Mouse (Mus musculus): ENCODE results near the gene Sys1. TPM values are rescaled to one million over a fixed set of nuclear protein-coding genes. Genes with fewer than 3 reads are reported as not detected.

The Sys1 gene
- polyA plus RNA-seq, 1 experiment from 2014 or later: 60.6 TPM

DNA sequence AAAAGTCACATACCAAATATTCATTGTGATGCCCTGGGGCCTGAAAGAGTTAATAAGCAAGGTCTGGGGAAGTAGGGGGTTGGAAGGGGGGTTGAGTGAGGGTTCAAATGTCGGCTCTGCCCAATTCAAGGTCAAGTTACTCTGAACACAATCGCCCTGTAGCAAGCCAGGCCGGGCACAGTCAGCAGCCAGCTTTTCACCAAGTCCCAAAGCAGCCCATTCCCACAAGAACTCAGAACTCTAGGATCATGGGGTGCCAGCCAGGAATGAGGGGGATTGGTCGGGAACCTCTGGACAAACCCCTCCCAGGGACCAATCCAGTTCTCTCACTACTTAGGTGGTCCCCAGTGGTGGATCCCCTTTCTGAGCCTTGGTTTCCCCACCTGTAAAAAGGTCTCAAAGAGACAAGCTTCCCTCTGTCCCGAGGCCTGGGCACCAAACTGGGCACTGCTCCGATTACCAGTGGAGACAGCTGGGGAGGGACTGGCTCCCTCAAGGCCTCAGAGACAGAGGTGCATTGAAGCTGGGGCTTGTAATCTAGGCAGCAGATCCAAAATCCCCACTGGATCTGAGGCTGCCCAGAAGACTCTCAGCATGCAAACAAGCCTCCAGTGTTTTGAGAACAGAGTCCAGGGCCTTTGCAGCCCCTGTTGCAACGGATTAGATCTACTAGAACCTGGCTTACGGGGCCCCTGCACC lies 20.4 kb upstream of the Sys1 start:
- no peak overlapping the region for H3K4me3 ChIP-seq (replicated peaks)
- no peak for ATAC-seq (ENCODE audit: insufficient read depth, low FRiP score, low read depth)

DNA sequence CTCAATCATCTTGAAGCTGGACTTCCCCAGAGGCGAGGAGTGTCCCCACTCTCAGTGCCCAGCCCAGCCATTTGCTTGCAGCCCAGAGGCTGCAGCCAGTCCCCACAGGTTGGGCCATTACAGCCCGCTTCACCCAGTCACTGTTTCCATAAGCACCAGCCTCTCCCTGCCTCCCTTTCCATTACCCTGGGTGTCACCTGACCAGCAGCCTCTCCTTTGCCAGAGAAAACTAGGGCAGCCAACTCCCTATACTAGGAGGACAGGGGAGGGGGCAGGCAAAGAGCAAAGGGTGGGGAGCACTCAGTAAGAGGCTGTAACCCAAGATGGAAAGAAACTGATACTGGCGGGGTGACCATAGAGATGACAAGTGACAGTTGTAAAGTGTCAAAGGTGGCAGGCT lies 19.8 kb upstream of the Sys1 start:
- no peak overlapping the region for H3K4me3 ChIP-seq (replicated peaks)

More for the DNA sequence above, 20.4 kb upstream of the Sys1 start:
- Histone ChIP-seq H3K27me3 (replicated peaks) (no peaks in the 10 kb centered on the region), H3K36me3 (no peaks in the 10 kb centered on the region), H3K9me3 (no peaks in the 10 kb centered on the region), H3K27ac (peak overlapping the region; percentile 87), H3K4me1 (peaks cover 67% of the 10 kb centered on the region), H3K4me2 (peak overlapping the region; percentile 73), H3K9ac (no peak overlapping the region)
- 22% methylated on average over 8 of the region's 8 CpGs for WGBS

DNA sequence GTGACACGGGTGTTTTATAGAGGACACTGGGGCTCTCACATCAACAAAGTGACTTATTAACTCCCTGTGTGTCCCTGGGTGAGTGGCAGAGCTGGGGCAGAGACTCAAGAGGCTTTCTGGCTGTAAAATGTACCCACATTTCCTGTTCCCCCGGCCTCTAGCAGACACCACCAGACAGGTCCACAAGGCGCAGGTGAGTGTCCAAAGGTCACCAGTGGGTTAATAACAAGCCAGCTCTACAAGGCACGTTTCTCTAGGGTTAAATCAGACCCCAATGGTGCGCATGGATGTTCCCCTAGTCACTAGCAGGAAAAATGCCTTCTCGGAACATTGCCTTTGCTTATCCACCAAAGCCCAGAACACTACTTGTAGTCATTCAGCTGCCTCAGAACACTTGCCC lies 19.1 kb upstream of the Sys1 start:
- no peaks in the 10 kb centered on the region for H3K36me3 ChIP-seq
- H3K4me1 ChIP-seq: peaks cover 60% of the 10 kb centered on the region
- H3K4me2 ChIP-seq: peak overlapping the region; percentile 73
- WGBS: 43% methylated on average over 6 of the region's 6 CpGs
- no peak overlapping the region for H3K9ac ChIP-seq
- no peak overlapping the region for H3K4me3 ChIP-seq (replicated peaks)
- no peak for ATAC-seq (ENCODE audit: insufficient read depth, low FRiP score, low read depth)
- H3K9me3 ChIP-seq: no peaks in the 10 kb centered on the region
- peak overlapping the region; percentile 87 for H3K27ac ChIP-seq
- H3K27me3 ChIP-seq (replicated peaks): no peaks in the 10 kb centered on the region

More for the DNA sequence above, 19.8 kb upstream of the Sys1 start:
- 44% methylated on average over 3 of the region's 3 CpGs for WGBS
- Histone ChIP-seq H3K4me2 (peak overlapping the region; percentile 73), H3K27ac (peak overlapping the region; percentile 87), H3K4me1 (peaks cover 64% of the 10 kb centered on the region), H3K9ac (no peak overlapping the region), H3K9me3 (no peaks in the 10 kb centered on the region), H3K36me3 (no peaks in the 10 kb centered on the region), H3K27me3 (replicated peaks) (no peaks in the 10 kb centered on the region)
- peak; percentile 57 for ATAC-seq (ENCODE audit: insufficient read depth, low FRiP score, low read depth)

DNA sequence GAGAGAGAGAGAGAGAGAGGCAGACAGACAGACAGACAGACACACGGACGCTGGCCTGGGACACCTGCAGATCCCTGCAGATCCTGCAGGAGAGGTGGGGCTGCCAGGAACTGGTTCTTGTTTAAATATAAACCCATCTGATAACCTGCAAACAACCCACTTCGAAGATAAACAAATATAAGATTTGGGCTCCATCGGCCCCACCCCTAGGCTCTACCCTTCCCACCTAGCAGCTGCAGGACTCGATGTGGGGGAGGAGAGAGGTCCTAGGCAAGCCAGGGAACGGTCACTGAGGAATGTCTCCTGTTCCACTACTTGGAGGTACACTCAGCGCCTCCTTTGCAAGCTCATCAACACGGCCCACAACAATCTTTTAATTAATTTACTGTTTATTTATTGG lies 18.5 kb upstream of the Sys1 start:
- Histone ChIP-seq H3K9ac (no peak overlapping the region), H3K4me3 (replicated peaks) (no peak overlapping the region)

DNA sequence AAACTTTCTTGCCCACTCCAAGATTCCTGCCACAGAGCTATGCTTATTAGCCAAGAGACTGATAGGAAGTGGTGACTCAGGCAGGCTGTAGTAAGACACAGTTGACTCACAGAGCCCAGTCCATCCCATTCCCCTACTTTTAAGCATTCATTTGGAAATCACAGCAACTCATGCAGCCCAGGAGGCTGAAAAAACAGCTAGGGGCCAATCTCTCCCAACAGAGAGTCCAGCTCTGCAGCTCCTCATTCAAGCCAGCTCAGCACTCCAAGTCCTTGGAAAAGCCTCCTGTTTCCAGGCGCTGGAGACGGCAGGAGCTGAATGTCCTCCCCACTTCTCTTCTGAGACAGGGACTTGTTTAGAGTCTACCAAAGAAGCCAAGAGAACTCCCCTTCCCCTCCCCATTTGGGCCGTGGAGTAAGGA lies 17.8 kb upstream of the Sys1 start:
- Histone ChIP-seq H3K9me3 (no peaks in the 10 kb centered on the region), H3K4me3 (replicated peaks) (no peak overlapping the region), H3K4me2 (peak overlapping the region; percentile 73), H3K27ac (peak overlapping the region; percentile 87), H3K36me3 (no peaks in the 10 kb centered on the region), H3K27me3 (replicated peaks) (no peaks in the 10 kb centered on the region), H3K4me1 (peaks cover 58% of the 10 kb centered on the region), H3K9ac (no peak overlapping the region)
- no peak for ATAC-seq (ENCODE audit: insufficient read depth, low FRiP score, low read depth)
- WGBS: 39% methylated on average over 3 of the region's 3 CpGs

More for the DNA sequence above, 18.5 kb upstream of the Sys1 start:
- no peaks in the 10 kb centered on the region for H3K27me3 ChIP-seq (replicated peaks)
- H3K36me3 ChIP-seq: no peaks in the 10 kb centered on the region
- H3K4me2 ChIP-seq: peak overlapping the region; percentile 73
- peak; percentile 36 for ATAC-seq (ENCODE audit: insufficient read depth, low FRiP score, low read depth)
- no peaks in the 10 kb centered on the region for H3K9me3 ChIP-seq
- WGBS: 33% methylated on average over 8 of the region's 8 CpGs
- peak overlapping the region; percentile 87 for H3K27ac ChIP-seq
- H3K4me1 ChIP-seq: peaks cover 58% of the 10 kb centered on the region

DNA sequence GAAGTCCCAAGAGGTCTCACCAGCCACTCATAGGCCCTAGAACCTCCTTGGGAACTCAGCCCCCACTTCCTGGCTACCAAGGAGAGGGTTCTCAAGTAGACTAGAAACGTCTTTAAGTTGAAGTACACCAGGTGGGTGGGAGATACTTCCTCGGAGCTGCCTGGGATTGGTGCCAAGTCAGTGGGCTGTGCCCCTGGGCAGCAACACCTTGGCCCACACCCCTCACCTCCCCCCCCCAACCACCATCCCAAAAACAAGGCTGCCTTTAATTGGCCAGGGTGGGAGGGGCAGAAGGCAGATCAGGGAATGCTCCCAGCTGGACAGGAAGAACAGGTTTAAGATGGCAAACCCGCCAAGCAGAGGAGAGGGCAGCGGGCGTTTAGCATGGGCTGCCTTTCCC lies 16.4 kb upstream of the Sys1 start:
- H3K4me3 ChIP-seq (replicated peaks): peak overlapping the region; percentile 57; the same call in 1 of the 2 replicates

DNA sequence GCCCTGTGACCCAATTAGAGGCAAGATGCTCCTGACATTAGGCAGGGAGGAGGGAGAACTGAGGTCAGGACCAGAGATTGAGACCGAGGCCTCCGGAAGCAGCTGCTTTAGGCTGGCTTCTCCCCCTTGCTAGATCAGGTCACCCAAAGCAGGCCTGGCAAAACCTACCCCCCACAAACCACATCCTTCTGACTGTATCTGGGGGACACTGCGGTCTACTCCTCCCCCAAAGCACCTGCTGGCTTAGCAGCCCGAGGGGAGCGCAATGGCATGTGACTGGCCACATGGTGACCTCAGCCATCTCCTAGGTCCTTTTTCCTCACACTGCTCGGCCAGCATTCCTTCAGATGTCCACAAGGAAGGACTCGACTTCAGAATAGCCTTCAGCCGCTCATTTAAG lies 15.6 kb upstream of the Sys1 start:
- H3K4me3 ChIP-seq (replicated peaks): peak overlapping the region; percentile 57
- 29% methylated on average over 8 of the region's 8 CpGs for WGBS
- H3K4me1 ChIP-seq: peaks cover 46% of the 10 kb centered on the region
- no peak for ATAC-seq (ENCODE audit: insufficient read depth, low FRiP score, low read depth)
- peak overlapping the region; percentile 57; the same call in 1 of the 2 replicates for H3K9ac ChIP-seq
- peak overlapping the region; percentile 57 for H3K27ac ChIP-seq
- no peaks in the 10 kb centered on the region for H3K36me3 ChIP-seq
- peak overlapping the region; percentile 73 for H3K4me2 ChIP-seq
- no peaks in the 10 kb centered on the region for H3K27me3 ChIP-seq (replicated peaks)
- no peaks in the 10 kb centered on the region for H3K9me3 ChIP-seq

More for the DNA sequence above, 16.4 kb upstream of the Sys1 start:
- H3K27me3 ChIP-seq (replicated peaks): no peaks in the 10 kb centered on the region
- ATAC-seq (ENCODE audit: insufficient read depth, low FRiP score, low read depth): no peak
- H3K9ac ChIP-seq: no peak overlapping the region
- H3K36me3 ChIP-seq: no peaks in the 10 kb centered on the region
- peaks cover 51% of the 10 kb centered on the region for H3K4me1 ChIP-seq
- no peaks in the 10 kb centered on the region for H3K9me3 ChIP-seq
- H3K4me2 ChIP-seq: peak overlapping the region; percentile 73
- H3K27ac ChIP-seq: peak overlapping the region; percentile 57
- 59% methylated on average over 5 of the region's 5 CpGs for WGBS

DNA sequence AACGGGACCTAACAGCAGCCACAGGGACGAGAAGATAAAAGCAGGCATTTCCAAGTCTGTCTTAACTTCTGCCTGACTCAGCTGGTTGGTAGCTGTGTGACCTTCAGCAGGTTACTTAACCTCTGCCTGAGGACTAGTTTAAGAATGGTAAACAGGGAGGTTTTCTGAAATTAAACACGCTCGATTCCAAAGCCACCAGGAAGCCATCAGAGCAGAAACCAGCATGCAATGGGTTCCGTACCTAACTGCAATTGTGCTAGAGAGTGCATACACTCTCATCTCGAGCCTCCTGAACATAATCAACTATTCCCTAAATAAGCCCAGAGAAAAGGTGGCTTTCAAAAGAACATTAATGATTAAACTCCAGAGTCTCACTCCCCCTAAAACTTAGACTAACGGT lies 15.0 kb upstream of the Sys1 start:
- Histone ChIP-seq H3K4me3 (replicated peaks) (peak overlapping the region; percentile 57), H3K27ac (peak overlapping the region; percentile 57), H3K4me1 (peaks cover 40% of the 10 kb centered on the region)

DNA sequence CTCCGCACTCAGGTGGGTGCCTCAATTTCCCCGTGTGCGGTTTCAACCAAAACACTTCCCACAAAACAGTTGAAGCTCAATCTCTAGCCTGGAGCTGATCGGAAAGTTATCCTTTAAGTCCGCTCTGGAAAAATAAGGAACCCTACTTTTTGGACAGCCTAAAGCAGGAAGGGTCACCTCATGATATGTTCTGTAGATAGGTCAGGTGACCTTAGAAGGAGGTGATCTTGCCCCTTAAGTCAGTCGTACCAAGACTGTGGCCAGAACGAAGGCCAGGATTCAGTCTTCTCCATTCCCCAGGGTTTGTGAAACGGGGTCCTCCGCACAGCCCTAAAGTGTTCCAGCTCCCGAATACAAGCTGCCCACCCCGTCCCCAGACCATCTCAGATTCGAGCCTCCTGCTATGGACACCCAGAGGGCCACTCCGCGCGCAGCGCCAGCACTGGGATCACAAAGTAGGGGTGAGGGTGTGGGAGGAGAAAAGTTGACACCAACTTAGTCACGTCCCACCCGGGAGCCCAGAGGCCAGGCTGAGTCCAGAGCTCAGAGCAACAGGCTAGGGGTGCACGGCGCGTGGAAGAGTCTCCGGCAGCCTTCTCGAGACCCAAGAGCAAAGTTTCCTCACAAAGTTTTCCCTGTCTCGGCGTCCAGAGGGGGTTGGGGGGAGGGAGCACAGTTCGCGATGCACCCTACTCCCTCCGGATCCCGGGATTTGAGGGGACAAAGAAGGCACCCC lies 14.3 kb upstream of the Sys1 start:
- peak; percentile 50 for ATAC-seq (ENCODE audit: insufficient read depth, low FRiP score, low read depth)
- H3K36me3 ChIP-seq: no peaks in the 10 kb centered on the region
- no peaks in the 10 kb centered on the region for H3K27me3 ChIP-seq (replicated peaks)
- 2% methylated on average over 29 of the region's 29 CpGs for WGBS
- peak overlapping the region; percentile 73 for H3K4me2 ChIP-seq
- H3K9me3 ChIP-seq: no peaks in the 10 kb centered on the region
- peak overlapping the region; percentile 86 for H3K27ac ChIP-seq
- peak overlapping the region; percentile 57 for H3K9ac ChIP-seq
- H3K4me3 ChIP-seq (replicated peaks): peak overlapping the region; percentile 57
- peaks cover 40% of the 10 kb centered on the region for H3K4me1 ChIP-seq

More for the DNA sequence above, 15.0 kb upstream of the Sys1 start:
- ATAC-seq (ENCODE audit: insufficient read depth, low FRiP score, low read depth): no peak
- 26% methylated on average over 7 of the region's 7 CpGs for WGBS
- peak overlapping the region; percentile 73 for H3K4me2 ChIP-seq
- no peaks in the 10 kb centered on the region for H3K27me3 ChIP-seq (replicated peaks)
- peak overlapping the region; percentile 57; the same call in 1 of the 2 replicates for H3K9ac ChIP-seq
- no peaks in the 10 kb centered on the region for H3K9me3 ChIP-seq
- H3K36me3 ChIP-seq: no peaks in the 10 kb centered on the region

DNA sequence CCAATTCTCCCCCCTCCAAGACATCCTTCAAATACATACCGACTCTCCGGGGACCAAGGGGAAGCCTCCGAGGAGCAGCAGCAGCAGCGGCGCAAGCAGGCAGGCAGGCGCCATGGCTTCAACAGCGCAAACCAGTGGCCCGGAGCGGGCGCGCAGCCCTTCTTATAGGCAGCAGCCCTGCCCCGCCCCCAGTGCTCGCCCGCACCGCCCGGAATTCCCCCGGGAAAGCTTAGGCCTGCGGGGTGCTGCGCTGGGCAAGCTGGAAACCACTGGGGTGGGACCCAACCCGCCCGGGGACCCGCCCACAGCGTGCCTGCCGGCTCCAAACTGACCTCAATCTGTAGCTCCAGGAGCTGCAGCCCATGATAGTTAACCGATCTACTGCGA lies 13.7 kb upstream of the Sys1 start:
- ATAC-seq (ENCODE audit: insufficient read depth, low FRiP score, low read depth): peak; percentile 92
- Histone ChIP-seq H3K36me3 (no peaks in the 10 kb centered on the region), H3K27ac (peak overlapping the region; percentile 86), H3K9ac (peak overlapping the region; percentile 57), H3K4me1 (peaks cover 40% of the 10 kb centered on the region), H3K4me2 (peak overlapping the region; percentile 73), H3K4me3 (replicated peaks) (peak overlapping the region; percentile 57), H3K27me3 (replicated peaks) (no peaks in the 10 kb centered on the region), H3K9me3 (no peaks in the 10 kb centered on the region)
- WGBS: under 1% methylated on average over 26 of the region's 26 CpGs

DNA sequence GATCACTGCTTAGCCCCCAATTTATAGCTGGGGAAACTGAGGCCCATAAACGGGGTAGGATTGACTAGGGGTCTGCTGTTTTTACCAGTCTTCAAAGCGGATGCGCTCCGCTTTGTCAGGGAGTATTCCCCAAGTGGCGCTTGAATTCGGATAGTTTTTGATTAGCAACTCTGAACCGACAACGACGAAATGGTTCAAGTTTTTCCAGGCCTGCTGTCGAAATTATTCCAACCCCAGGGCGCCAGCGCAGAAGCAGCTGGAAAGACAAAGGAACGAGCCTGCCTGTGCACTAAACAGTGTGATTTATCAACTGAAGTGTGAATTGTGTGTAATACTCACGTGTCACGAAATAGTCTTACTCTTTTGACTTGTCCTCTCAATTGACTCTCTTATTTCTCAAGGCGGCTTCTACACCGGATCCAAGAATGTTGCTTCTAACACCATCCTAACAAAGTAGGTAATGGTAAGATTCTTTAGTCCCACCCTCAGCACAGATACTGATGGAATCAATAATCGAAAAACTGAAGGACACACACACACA lies 13.2 kb upstream of the Sys1 start, which contains the start of gene Sdc4:
Gene Sdc4 (minus strand): TSS at position 428 of the 541 bp plus-strand sequence.
- H3K27ac ChIP-seq: peak within 1 kb of the TSS; percentile 86
- H3K4me3 ChIP-seq (replicated peaks): peak within 1 kb of the TSS; percentile 57
- WGBS: 9% methylated on average over 18 of the region's 18 CpGs
- no peaks in the 10 kb centered on the region for H3K27me3 ChIP-seq (replicated peaks)
- no peaks in the 10 kb centered on the region for H3K9me3 ChIP-seq
- peak within 1 kb of the TSS; percentile 73 for H3K4me2 ChIP-seq
- H3K36me3 ChIP-seq: no peaks in the 10 kb centered on the region
- peak within 1 kb of the TSS; percentile 57 for H3K9ac ChIP-seq
- H3K4me1 ChIP-seq: peaks cover 36% of the 10 kb centered on the region
- ATAC-seq (ENCODE audit: insufficient read depth, low FRiP score, low read depth): no peak

DNA sequence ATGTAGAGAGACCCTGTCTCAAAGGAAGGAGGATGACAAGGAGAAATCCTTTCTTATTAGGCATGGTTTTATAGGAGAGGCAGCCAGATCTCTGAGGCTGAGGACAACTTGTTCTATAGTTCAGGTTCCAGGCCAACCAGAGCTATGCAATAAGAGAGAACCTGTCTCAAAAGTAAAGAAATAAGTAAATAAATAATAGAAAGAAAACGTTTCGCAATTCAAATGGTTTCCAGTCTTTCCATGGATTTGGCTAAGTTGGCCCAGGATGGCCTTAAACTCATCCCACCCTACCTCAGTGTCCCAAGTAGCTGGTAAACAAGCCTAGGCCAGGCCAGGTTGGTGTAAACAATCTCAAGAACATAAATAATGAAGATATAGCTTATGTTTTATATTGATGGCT lies 12.1 kb upstream of the Sys1 start:
- Histone ChIP-seq H3K4me2 (no peak overlapping the region), H3K9ac (no peak overlapping the region), H3K9me3 (no peaks in the 10 kb centered on the region), H3K27me3 (replicated peaks) (no peaks in the 10 kb centered on the region), H3K4me1 (peaks cover 24% of the 10 kb centered on the region), H3K27ac (no peak overlapping the region), H3K4me3 (replicated peaks) (no peak overlapping the region), H3K36me3 (no peaks in the 10 kb centered on the region)
- WGBS: 71% methylated on average over 2 of the region's 2 CpGs
- no peak for ATAC-seq (ENCODE audit: insufficient read depth, low FRiP score, low read depth)

All from stomach, embryonic 15.5 days (tissue).